Mouse (Mus musculus) mouse embryonic stem cell (cell line): ENCODE data around the gene Setd1a.
"Not testable (repeated sequence)": the region's sequence is repeated elsewhere in the genome, so short reads cannot be mapped to it uniquely, and the experiment has no call there.

Experiments
- in situ Hi-C, 2 experiments: fragments of 300-500 bp; cut with MboI; formaldehyde crosslinking; loops; 1 replicate in 1 of 2; 3 replicates in 1 of 2; pipeline ENCODE4 v1.14.3; 2019 to 2020; ENCODE audit warnings: low sequenced_read_pairs in 2 of 2, low pct_unique_long_range_greater_than_20kb in 1 of 2, mixed read lengths in 1 of 2; ENCODE audit not compliant: unreplicated experiment in 1 of 2

Gene Setd1a

DNA sequence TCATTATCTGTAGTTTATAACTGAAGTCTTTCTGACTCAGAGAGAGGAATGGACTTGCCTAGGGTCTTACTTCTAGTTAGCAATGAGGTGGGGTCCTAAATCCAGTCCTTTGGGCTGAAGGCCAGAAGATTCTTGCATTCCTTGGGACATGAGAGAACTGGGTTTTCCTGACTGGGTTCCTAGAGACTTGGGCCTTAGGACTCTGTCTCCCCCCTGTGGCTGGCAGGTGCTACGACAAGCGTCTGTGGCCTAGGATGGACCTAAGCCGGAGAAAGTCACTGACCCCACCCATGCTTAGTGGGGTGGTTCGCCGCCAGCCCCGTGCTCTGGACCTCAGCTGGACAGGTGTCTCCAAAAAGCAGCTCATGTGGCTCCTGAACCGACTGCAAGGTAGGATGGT lies 15.4 kb upstream of the Setd1a start:
- in situ Hi-C loops, result no loop called here

DNA sequence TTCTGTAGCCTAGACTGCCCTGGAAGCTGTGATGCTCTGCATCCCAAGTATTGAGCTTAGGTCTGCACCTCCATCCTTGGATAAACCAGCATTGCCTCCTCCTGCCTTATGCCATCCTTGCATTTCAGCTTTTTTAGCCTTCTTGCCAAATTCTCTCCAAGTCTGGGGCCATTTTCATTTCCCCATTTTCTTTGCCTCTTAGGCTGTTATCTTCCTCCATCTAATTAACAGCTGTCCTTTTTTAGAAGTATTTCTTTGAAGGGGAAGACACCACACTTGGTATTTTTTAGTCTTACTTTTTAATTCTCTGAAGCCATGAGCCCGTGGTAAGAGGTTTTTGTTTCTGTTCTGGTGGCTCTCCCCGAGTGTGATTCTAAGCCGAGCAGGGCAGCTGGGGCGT lies 12.8 kb upstream of the Setd1a start:
- in situ Hi-C loops, result no loop called here

DNA sequence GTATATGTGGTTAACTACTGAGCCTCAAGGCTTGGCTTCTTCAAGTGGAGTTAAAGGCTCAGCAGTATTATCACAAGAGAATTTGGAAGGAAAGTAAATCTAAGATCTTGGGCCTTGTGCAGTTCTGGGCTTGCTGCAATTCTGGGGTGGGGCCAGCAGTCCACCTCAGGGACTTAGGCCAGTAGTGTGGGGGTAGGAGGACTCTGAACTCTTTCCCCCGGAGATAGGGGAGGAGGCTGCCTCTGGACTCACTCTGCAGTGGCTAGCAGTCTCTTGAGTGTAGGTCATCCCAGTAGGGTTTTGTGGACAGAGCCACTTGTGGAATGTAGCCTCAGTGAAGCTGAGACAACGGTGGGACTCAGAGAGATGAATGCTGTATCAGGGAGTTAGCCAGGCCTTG lies 10.7 kb upstream of the Setd1a start:
- in situ Hi-C loops, result no loop called here

DNA sequence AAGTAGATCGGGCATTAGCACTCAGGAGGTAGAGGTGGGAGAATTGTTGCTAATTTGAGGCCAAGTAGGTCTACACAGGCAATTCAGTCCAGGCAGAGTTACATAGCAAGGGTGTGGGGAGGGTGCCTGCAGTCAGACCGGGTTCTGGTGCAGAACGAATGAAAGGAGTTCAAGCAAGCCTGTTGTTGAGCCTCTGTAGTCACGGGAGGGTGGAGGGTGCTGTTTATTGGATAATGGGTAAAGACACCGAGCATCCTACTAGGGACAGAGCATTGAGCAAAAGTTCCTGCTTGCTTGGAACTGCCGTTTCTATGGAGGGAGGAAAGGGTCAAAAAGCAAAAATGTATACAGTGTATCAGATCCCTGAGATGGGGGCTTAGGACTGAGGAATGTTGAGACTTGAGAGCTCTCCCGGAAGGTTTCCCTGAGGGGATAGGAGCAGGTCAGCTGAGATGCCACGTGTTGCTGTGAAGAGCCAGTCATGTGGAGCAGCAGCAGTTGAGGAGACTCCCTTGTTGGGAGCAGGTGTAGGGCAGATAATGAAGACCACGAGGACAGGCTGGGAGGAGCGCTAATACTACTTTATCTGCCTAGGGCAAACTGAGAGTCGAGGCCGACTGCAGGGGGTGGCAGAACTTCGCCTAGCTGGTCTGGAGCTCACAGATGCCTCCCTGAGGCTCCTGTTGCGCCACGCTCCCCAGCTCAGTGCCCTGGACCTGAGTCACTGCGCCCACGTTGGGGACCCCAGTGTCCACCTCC lies 9.4 kb upstream of the Setd1a start:
- in situ Hi-C loops, result no loop called here

DNA sequence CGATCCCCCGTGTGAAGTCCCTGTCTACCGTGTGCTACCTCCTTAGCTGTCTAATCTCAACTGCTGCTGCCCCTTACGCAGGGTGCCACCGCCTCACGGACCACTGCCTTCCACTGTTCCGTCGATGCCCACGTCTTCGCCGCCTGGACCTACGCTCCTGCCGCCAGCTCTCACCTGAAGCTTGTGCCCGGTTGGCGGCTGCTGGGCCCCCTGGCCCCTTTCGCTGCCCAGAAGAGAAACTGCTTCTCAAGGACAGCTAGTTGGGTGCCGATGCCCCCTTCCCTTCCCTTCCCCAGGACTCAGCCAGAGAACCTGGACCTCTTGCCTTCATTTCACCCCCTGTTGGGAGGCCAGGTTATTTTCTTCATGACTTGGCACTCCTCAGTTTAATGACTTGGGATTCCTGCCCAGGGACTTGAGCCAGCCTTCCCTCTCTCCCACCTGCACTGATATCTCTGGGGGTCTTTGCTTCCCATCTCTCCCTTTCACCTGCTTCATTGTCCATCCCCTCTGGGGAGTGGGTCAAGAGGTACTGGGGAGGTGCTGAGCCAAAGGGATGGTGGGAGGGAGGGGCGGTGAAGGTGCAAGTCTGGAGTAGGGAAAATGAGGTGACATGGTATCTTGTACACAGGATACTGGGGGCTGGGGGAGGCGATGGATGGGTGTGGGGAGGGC lies 8.7 kb upstream of the Setd1a start:
- in situ Hi-C loops, result no loop called here

DNA sequence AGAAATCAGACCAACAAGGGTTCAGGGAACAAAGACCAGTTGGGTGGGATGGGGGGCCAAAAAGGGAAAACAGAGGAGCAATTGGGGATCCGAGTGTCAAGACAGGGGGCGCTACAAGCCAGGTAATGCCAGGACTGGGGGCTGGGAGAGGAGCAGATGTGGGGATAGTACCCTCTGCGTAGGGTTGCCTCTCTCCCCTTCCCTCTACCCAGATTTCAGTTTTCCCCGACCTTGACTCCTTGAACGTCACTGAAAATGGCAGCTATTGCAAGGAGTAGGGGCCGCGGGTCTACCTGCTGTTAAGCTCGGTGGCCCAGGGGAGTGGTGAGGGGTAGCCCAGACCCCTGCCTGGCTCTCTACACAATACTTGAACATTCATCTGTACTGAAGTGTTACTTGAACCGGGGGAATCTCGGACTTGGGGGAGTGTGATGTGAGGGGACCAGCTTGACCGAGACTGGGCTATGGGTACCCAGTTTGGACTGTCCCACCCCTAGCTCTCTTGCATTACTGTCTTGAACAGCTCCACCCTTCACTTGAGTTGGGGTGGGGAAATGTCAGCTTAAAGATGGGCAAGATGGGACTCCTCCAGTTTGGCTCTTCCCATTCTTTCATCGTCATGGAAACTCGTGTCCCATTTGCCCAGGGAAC lies 8.0 kb upstream of the Setd1a start:
- in situ Hi-C loops, result no loop called here

DNA sequence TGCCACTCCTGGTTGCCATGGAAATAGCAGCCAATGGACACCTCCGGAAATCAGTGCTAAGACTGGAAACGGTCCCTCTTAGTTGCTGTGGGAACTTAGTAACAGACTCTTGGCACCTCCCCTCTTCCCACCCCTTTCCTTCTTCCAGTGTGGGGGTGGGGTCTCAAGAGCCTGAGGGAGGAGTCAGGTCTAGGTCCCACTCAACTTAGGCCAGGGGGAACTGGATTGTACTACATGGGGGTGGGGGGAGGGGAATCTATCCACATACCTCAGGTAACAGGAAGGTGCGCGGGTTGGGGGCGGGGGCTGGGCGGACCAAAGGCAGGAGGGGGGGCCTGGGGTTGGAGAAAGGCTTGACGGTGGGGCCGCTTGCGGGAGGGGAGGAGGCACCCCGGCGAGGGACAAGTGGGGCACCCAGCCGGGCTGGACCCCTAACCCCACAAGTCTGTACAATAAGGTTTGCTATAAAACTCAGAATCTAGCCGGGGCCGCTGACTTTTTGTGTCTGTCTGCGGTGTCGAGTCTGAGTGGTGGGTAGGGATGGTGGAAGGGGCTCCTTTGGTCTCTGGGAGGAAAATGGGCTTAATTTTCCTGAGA lies 7.4 kb upstream of the Setd1a start:
- in situ Hi-C loops, result no loop called here

DNA sequence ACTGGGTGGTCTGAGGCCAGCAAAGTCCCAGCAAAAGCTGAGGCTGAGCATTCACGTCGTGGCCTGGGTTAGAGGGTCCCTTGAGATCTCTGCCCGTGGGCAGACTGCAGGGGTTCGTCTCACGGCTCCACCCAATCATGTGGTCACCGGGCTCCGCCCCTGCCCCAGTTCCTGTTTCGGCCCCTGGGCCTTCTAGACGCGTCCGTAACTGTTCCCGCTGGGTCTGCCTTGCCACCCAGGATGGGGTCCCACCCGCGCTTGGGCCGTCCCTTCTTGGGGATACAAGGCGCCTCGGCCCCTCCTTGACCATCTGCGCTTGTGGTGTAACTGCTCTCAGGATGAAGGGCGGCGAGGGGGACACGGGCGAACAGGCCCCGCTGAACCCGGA lies 6.8 kb upstream of the Setd1a start, which contains the start of gene Orai3:
Orai3 (plus strand) TSS at position 165 of the 388 bp plus-strand sequence.
- in situ Hi-C loops, result no loop called here

DNA sequence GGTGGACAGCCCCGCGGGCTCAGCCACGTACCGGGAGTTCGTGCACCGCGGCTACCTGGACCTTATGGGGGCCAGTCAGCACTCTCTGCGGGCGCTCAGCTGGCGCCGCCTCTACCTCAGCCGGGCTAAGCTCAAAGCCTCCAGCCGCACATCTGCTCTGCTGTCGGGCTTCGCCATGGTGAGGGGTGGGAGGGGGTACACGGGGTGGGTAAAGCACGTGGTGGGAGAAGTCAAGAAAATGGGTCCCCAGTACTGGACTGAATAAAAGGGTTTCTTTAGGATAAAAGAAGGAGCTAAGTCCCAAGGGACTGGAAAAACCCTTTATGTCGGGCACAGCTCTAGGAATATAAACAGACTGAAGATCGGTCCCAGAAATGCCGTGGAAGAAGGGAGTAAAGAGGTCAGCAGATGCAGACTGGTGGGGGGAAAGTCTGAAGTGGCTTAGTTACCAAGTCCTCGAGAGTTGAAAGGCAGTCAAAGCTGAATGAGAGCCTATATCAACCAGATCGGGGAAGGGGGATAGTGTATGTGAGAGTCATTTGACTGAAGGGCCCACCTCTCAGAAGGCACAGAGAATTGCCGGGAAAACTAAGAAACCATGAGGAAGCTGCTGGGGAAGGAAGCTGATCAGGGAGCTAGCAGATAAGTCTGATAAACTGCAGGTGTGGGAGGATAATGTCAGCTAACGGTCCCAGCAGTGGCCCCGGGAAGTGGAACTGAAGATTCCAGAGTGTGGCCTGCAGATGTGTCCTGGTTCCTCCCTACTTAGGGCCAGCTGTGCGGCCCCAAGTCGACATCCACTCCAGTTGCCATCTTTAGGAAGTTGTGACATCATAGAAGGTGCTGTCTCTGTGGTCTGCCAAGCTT lies 6.2 kb upstream of the Setd1a start:
- in situ Hi-C loops, result no loop called here

DNA sequence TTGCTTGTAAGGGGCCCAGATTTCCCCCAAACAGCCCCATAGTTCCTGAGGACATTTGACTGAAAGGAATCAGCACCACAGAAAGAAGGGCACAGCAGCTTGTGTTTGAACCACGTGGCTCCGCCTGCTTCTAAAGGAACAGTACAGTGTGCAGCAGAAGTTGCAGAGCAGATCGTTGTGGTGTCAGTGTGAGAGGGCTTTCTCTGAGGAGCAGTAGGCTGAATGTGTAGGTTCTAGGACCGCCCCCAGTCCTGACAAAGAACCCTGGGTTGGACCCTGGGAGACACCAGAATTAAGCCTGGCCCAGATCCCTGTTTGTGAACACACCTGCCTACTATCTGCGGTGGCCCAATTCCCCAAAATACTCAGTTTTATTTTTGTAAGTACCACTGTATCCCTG lies 5.2 kb upstream of the Setd1a start:
- in situ Hi-C loops, result no loop called here

DNA sequence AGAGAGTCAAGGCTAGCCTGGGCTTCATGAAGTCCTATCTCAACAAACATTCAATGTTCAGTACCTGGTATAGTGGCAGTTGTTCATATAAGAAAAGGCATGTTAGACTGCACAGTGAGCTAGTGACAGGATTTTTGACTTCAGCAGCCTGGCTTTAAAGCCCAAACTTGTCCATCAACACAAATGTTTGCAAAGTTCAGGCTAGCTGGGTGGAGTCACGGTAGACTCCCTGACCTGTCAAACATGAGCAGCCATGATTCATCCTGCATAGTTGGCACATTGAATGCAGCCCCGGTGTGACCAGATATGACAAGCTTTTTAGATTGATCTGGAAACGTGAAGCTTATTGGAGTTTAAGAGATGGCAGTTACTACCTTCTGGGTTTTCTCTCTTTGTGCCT lies 4.4 kb upstream of the Setd1a start:
- in situ Hi-C loops, result no loop called here

DNA sequence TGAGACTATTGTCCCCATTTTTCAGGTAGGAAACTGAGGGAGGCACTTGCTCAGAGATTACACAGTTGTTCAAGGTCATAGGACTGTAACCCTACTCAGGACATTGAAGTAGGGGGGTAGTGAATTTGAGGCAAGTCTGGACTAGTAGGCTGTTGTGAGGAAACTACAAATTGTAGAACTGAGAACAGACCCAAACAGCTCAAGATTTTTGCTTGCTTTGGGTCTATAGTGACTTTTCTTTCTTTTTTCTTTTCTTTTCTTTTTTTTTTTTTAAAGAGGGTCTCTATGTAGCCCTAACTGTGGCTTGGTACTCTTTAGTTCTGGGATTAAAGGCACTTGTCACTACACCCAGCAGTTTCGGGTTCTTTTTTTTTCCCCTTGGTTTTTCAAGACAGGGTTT lies 3.9 kb upstream of the Setd1a start:
- in situ Hi-C loops, result no loop called here

DNA sequence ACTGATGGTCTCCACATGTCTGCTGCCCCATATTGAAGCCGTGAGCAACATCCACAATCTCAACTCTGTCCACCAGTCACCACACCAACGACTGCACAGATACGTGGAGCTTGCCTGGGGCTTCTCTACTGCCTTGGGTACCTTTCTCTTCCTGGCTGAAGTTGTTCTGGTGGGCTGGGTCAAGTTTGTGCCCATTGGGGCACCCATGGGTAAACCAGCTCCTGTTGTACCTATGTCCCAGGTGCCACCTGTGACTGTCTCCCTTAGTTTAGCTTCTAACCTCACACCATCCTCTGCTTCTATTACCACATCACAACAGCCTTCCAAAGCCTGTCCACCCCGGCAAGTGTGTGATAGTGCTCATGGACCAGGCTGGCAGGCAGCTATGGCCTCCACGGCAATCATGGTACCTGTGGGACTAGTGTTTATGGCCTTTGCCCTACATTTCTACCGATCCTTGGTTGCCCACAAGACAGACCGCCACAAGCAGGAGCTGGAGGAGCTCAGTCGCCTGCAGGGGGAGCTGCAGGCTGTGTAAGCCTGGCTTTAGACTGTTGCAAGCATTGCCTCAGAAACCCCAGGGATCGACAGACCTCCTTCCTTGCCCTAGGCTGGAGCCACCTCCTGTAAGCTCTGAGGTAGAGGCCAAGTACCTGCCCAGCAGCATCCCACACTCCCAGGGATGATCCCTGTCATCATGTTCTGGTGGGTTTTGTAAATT lies 2.6 kb upstream of the Setd1a start:
- in situ Hi-C loops, result no loop called here

DNA sequence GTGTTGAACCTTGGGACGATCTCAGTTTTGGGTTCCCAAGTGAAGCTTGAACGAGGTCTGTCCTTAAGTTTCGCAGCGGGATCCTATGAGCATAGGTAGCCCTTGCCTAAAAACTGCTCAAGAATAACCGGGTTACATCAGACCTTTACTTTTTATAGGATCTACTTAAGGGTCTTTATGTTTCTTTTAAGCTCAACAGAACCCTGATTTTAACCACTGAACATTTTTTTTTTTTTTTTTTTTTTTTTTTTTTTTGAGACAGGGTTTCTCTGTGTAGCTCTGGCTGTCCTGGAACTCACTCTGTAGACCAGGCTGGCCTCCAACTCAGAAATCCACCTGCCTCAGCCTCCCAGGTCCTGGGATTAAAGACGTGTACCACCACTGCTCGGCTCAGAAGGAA lies 633 bp upstream of the Setd1a start:
- in situ Hi-C loops, result not testable (repeated sequence)

DNA sequence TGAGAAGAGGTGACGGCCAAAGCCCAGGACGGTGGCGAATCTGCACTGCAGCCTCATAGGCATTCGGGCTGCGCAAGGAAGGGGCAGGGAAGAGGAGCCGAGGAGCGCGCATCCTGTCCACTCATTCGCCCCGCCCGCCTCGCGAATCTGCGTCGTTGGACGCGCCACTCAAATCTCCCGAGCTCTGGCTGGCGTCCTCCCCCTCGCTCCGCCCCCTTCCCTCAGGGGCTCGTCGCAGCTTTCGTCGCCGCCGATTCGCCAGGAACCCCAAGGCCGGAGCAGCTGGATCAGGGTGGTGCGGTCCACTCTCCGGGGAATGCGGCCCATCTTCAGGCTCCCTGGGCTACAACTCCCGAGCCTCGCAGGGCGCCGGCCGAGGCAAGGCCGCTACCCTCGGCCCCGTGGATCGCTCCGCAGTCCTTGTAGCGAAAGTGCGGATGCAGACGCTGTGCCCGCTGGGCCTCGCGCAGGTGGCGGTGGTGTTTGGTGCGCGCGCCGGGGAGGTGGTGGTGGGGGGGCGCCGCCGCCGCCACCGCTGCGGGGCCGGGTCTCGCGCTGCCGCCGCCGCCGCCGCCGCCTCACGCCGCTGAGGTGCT lies 506 bp downstream of the Setd1a start:
- in situ Hi-C loops, result no loop called here

DNA sequence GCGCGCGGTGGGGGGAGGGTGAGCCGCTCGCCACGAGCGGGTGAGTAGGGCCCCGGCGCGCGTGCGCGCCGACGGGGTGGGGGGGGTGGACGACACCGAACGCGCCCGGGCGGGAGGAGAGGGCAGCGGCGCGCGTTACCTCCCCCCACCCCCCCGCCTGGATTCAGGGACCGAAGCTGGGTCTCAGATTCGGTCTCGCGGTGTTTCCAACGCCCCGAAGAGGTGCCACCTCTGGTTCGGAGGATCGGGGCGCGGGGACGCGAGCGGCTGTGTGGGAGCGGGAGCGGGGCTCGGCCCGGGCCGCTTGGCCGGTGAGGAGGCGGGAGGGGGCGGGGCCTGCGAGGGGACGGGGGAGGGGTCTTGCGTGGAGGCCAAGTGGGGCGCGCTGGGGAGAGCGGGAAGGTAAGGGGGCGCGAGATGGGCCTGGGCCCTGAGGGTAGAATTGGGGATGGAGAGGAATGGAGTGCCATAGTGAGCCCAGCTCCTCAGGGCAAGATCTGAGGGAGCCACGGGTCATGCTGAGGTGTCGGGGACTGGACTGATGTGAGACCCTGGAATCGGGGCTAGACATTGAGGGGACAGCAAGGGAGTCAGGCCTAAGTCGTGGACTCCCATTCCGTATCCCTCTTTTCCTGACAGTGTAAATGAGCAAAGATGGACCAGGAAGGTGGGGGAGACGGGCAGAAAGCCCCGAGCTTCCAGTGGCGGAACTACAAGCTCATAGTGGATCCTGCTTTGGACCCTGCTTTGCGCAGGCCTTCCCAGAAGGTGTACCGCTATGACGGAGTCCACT lies 1.2 kb downstream of the Setd1a start:
- in situ Hi-C loops, result no loop called here

DNA sequence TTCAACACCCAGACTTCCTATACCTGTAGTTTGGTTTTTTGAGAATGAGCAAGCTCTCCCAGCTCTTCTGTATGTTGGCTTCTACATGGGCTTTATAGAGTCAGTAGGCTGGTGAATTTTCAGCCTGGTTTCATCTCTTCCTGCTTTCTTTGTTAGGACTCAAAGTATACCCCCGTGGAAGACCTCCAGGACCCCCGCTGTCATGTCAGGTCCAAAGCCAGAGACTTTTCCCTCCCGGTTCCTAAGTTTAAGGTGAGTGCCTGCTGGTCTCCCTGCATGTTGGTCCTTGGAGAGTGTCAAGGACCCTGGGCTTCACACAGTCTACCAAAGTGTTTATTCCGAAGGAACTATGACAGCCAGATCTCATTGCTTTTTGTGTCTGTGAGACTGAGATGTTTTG lies 1.9 kb downstream of the Setd1a start:
- in situ Hi-C loops, result no loop called here
